Mouse (Mus musculus) hindbrain, embryonic 14.5 days (tissue): ENCODE data around the gene Galns. TPM values are rescaled to one million over a fixed set of nuclear protein-coding genes. Genes with fewer than 3 reads are reported as not detected.

Experiments
- microRNA-seq: library from miRNA; unstranded; fragments of <30 nt; microRNA quantifications from one replicate; pipeline ENCODE4, GENCODE M21; 2016
- polyA plus RNA-seq: library from polyadenylated mRNA; unstranded; fragments of >200 nt; fragmentation: Nextera tagmentation; extraction: Ambion mirVana; gene quantifications from 2 replicates; pipeline ENCODE4 v1.2.1, GENCODE M21; 2014

Galns gene
- polyA plus RNA-seq, 1 experiment from 2014 or later: 6.0 TPM

Small RNA genes within 50 kb of the gene (microRNA-seq; reads per million reads assigned to microRNA genes)
- gene Mir6396: not detected

Other genes with a start within 250 kb of the Galns start
- 22.9 and 23.4 TPM in 2 replicates for gene Zc3h18, start 234.9 kb downstream of the Galns start, polyA plus RNA-seq
- not detected in 2 replicates for gene Il17c, start 189.4 kb downstream of the Galns start, polyA plus RNA-seq
- 35.7 and 44.3 TPM in 2 replicates for gene Cyba, start 178.5 kb downstream of the Galns start, polyA plus RNA-seq
- gene Mvd, start 168.0 kb downstream of the Galns start, polyA plus RNA-seq: 61.3 and 75.6 TPM in 2 replicates
- gene Snai3, start 150.7 kb downstream of the Galns start, polyA plus RNA-seq: not detected in 2 replicates
- 31.6 and 32.6 TPM in 2 replicates for gene Rnf166, start 135.4 kb downstream of the Galns start, polyA plus RNA-seq
- gene Ctu2, start 135.3 kb downstream of the Galns start, polyA plus RNA-seq: 77.8 and 80.2 TPM in 2 replicates
- gene Piezo1, start 60.1 kb downstream of the Galns start, polyA plus RNA-seq: 3.1 and 3.7 TPM in 2 replicates
- gene Cdt1, start 43.4 kb downstream of the Galns start, polyA plus RNA-seq: 6.2 and 8.1 TPM in 2 replicates
- gene Aprt, start 34.6 kb downstream of the Galns start, polyA plus RNA-seq: 183 and 187 TPM in 2 replicates
- gene Trappc2l, start 177 bp upstream of the Galns start, polyA plus RNA-seq: 118 and 130 TPM in 2 replicates
- not detected in 2 replicates for gene Pabpn1l, start 11.3 kb upstream of the Galns start, polyA plus RNA-seq
- gene Cbfa2t3, start 87.6 kb upstream of the Galns start, polyA plus RNA-seq: 22.4 and 27.7 TPM in 2 replicates
- 14.5 and 16.5 TPM in 2 replicates for gene Acsf3, start 164.0 kb upstream of the Galns start, polyA plus RNA-seq
- 1.5 TPM in 2 replicates for gene Cdh15, start 236.5 kb upstream of the Galns start, polyA plus RNA-seq